Mouse (Mus musculus) megakaryocyte, embryonic 14.5 days (primary cell): ENCODE data around the gene Ints1.
A peak's percentile ranks its signal among the peaks of the same experiment; 100 is the strongest.

Source experiments
- FLI1 ChIP-seq: IDR thresholded peaks from 2 replicates; pipeline ENCODE4 v1.6.1; 2012; ENCODE audit warnings: low read length, inconsistent platforms, mixed read lengths
- GATA1 ChIP-seq: IDR thresholded peaks from 3 replicates; pipeline ENCODE4 v1.6.1; 2012; ENCODE audit warnings: mixed read lengths, low read length, inconsistent platforms, borderline replicate concordance

DNA sequence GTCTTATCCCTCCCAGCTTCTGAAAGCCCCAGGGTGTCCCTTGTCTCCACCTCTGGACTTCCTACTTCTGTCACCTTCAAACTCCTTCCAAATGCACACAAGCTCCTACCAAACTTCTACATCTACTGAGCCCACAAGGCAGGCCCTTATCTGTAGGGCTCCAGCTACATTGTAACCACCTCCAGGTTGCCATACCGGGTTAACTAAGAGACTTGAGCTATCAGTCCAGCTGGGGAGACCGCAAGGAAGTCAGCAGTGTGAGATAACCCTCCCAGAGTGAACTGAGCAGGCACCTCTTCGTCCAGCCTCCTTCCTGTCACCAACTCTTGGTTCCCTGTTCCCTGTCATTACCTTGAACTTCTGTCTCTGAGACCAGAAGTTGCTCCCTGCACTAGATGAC lies 41.5 kb downstream of the Ints1 start:
- TF ChIP-seq GATA1 (peak; percentile 89; the same call in 1 of the 3 replicates), FLI1 (no peak)
